Mouse (Mus musculus) MEL (cell line): Measurements from ENCODE around the gene Olfr520. TPM values are rescaled to one million over a fixed set of nuclear protein-coding genes. Genes with fewer than 3 reads are reported as not detected.

Experiments
- DNase-seq: peaks from one replicate; pipeline ENCODE4 v3.0.0; 2011; ENCODE audit warnings: low read depth, low spot score
- H3K27ac ChIP-seq: 2 replicates; pipeline ENCODE4 v1.5.1; 2012; ENCODE audit warnings: low read depth, mild to moderate bottlenecking, control low read depth, low read length, moderate library complexity; ENCODE audit not compliant: control insufficient read depth
- H3K27me3 ChIP-seq, 2 experiments: fragments of 150-350 bp in 1 of 2; sonication (generic) in 1 of 2; 2 replicates each; pipeline ENCODE4 v1.6.1; 2012; ENCODE audit warnings: low read length in 2 of 2, mild to moderate bottlenecking in 2 of 2, improper control_type of control experiment in 1 of 2, moderate library complexity in 1 of 2; ENCODE audit not compliant: insufficient read depth in 2 of 2, control insufficient read depth in 1 of 2
- H3K36me3 ChIP-seq, 2 experiments: 2 replicates each; pipeline ENCODE4 v1.6.1; 2012 to 2014; ENCODE audit warnings: low read length in 2 of 2, improper control_type of control experiment in 1 of 2, inconsistent platforms in 1 of 2, mild to moderate bottlenecking in 1 of 2; ENCODE audit not compliant: insufficient read depth in 2 of 2, control insufficient read depth in 1 of 2
- H3K4me1 ChIP-seq, 2 experiments: fragments of 150-350 bp in 1 of 2; sonication (generic) in 1 of 2; 2 replicates each; pipeline ENCODE4 v1.6.1; 2012; ENCODE audit warnings: low read length in 2 of 2, improper control_type of control experiment in 1 of 2, mild to moderate bottlenecking in 1 of 2; ENCODE audit not compliant: insufficient read depth in 2 of 2, control insufficient read depth in 1 of 2
- H3K4me3 ChIP-seq, 2 experiments: fragments of 150-350 bp in 1 of 2; sonication (generic) in 1 of 2; 2 replicates each; pipeline ENCODE4 v1.5.1; 2012; ENCODE audit warnings: low read depth in 2 of 2, low read length in 2 of 2, mild to moderate bottlenecking in 2 of 2, moderate library complexity in 2 of 2, control low read depth in 1 of 2, improper control_type of control experiment in 1 of 2; ENCODE audit not compliant: control insufficient read depth in 1 of 2, insufficient read depth in 1 of 2
- H3K79me2 ChIP-seq: 2 replicates; pipeline ENCODE4 v1.6.1; 2012; ENCODE audit warnings: mild to moderate bottlenecking, low read length, moderate library complexity; ENCODE audit not compliant: control insufficient read depth, poor library complexity, insufficient read depth
- H3K9ac ChIP-seq: 2 replicates; pipeline ENCODE4 v1.6.1; 2012; ENCODE audit warnings: low read depth, mild to moderate bottlenecking, control low read depth, low read length, moderate library complexity; ENCODE audit not compliant: control insufficient read depth, poor library complexity, severe bottlenecking
- H3K9me3 ChIP-seq: fragments of 150-350 bp; sonication (generic); replicated peaks from 2 replicates; pipeline ENCODE4 v1.6.1; 2012; ENCODE audit warnings: mild to moderate bottlenecking, low read length, improper control_type of control experiment, moderate library complexity; ENCODE audit not compliant: insufficient read depth
- BHLHE40 ChIP-seq: IDR thresholded peaks from 2 replicates; pipeline ENCODE4 v1.6.1; 2012; ENCODE audit warnings: low read depth, mild to moderate bottlenecking, inconsistent platforms, low read length, improper control_type of control experiment, borderline replicate concordance
- CHD1 ChIP-seq: IDR thresholded peaks from 2 replicates; pipeline ENCODE4 v1.6.1; 2012; ENCODE audit warnings: low read depth, mild to moderate bottlenecking, inconsistent platforms, low read length, improper control_type of control experiment
- CTCF ChIP-seq, 3 experiments: IDR thresholded peaks in 2 of 3; conservative IDR thresholded peaks in 1 of 3; 2 replicates each; pipeline ENCODE4 v1.5.1; 2011 to 2012; ENCODE audit warnings: low read length in 3 of 3, low read depth in 2 of 3, mild to moderate bottlenecking in 2 of 3, improper control_type of control experiment in 1 of 3, inconsistent platforms in 1 of 3, mixed read lengths in 1 of 3, moderate library complexity in 1 of 3; ENCODE audit not compliant: control insufficient read depth in 1 of 3, insufficient read depth in 1 of 3, poor library complexity in 1 of 3, severe bottlenecking in 1 of 3
- E2F4 ChIP-seq: IDR thresholded peaks from 2 replicates; pipeline ENCODE4 v1.6.1; 2011; ENCODE audit warnings: low read depth, low read length, improper control_type of control experiment, borderline replicate concordance
- EP300 ChIP-seq, 2 experiments: IDR thresholded peaks; 2 replicates each; pipeline ENCODE4 v1.6.1; 2011; ENCODE audit warnings: improper control_type of control experiment in 2 of 2, low read length in 2 of 2, low read depth in 1 of 2, mild to moderate bottlenecking in 1 of 2
- ETS1 ChIP-seq: IDR thresholded peaks from 2 replicates; pipeline ENCODE4 v1.6.1; 2012; ENCODE audit warnings: low read depth, mild to moderate bottlenecking, inconsistent platforms, low read length, improper control_type of control experiment, moderate library complexity
- GABPA ChIP-seq: IDR thresholded peaks from 2 replicates; pipeline ENCODE4 v1.6.1; 2012; ENCODE audit warnings: low read depth, mild to moderate bottlenecking, inconsistent platforms, low read length, improper control_type of control experiment, moderate library complexity
- GATA1 ChIP-seq: IDR thresholded peaks from 2 replicates; pipeline ENCODE4 v1.6.1; 2011; ENCODE audit warnings: low read depth, low read length, improper control_type of control experiment
- HCFC1 ChIP-seq: IDR thresholded peaks from 2 replicates; pipeline ENCODE4 v1.6.1; 2012; ENCODE audit warnings: low read depth, mild to moderate bottlenecking, inconsistent platforms, low read length, improper control_type of control experiment, moderate library complexity
- JUND ChIP-seq: IDR thresholded peaks from 2 replicates; pipeline ENCODE4 v1.6.1; 2011; ENCODE audit warnings: low read depth, mild to moderate bottlenecking, improper control_type of control experiment, low read length
- MAFK ChIP-seq: IDR thresholded peaks from 2 replicates; pipeline ENCODE4 v1.6.1; 2011; ENCODE audit warnings: low read depth, mild to moderate bottlenecking, low read length, improper control_type of control experiment, borderline replicate concordance
- MEF2A ChIP-seq: IDR thresholded peaks from 2 replicates; pipeline ENCODE4 v1.6.1; 2014; ENCODE audit warnings: low read depth, mild to moderate bottlenecking, inconsistent platforms, low read length, improper control_type of control experiment; ENCODE audit not compliant: poor library complexity, insufficient replicate concordance, severe bottlenecking; ENCODE audit errors: extremely low read depth
- MXI1 ChIP-seq: IDR thresholded peaks from 2 replicates; pipeline ENCODE4 v1.6.1; 2011; ENCODE audit warnings: mild to moderate bottlenecking, low read depth, low read length, improper control_type of control experiment
- MYB ChIP-seq: IDR thresholded peaks from 2 replicates; pipeline ENCODE4 v1.6.1; 2011; ENCODE audit warnings: mild to moderate bottlenecking, low read depth, low read length, improper control_type of control experiment
- NELFE ChIP-seq: IDR thresholded peaks from 2 replicates; pipeline ENCODE4 v1.6.1; 2011; ENCODE audit warnings: low read depth, low read length, improper control_type of control experiment
- POLR2A ChIP-seq, 2 experiments: IDR thresholded peaks; 2 replicates each; pipeline ENCODE4 v1.6.1; 2011 to 2012; ENCODE audit warnings: low read length in 2 of 2, mild to moderate bottlenecking in 2 of 2, control low read depth in 1 of 2, improper control_type of control experiment in 1 of 2, low read depth in 1 of 2, moderate library complexity in 1 of 2; ENCODE audit not compliant: control insufficient read depth in 1 of 2, insufficient read depth in 1 of 2, poor library complexity in 1 of 2
- POLR2AphosphoS5 ChIP-seq: IDR thresholded peaks from 2 replicates; pipeline ENCODE4 v1.6.1; 2012; ENCODE audit warnings: low read depth, borderline replicate concordance, mild to moderate bottlenecking, inconsistent platforms, low read length, moderate library complexity, mixed read lengths
- RAD21 ChIP-seq: IDR thresholded peaks from 2 replicates; pipeline ENCODE4 v1.6.1; 2011; ENCODE audit warnings: mild to moderate bottlenecking, low read depth, low read length, improper control_type of control experiment
- RCOR1 ChIP-seq: IDR thresholded peaks from 2 replicates; pipeline ENCODE4 v1.6.1; 2012; ENCODE audit warnings: low read depth, mild to moderate bottlenecking, inconsistent platforms, low read length, improper control_type of control experiment
- SIN3A ChIP-seq: IDR thresholded peaks from 2 replicates; pipeline ENCODE4 v1.6.1; 2012; ENCODE audit warnings: low read length, improper control_type of control experiment, inconsistent platforms
- SMC3 ChIP-seq: IDR thresholded peaks from 2 replicates; pipeline ENCODE4 v1.6.1; 2011; ENCODE audit warnings: low read depth, low read length, improper control_type of control experiment
- TAL1 ChIP-seq: IDR thresholded peaks from 2 replicates; pipeline ENCODE4 v1.6.1; 2012; ENCODE audit warnings: mild to moderate bottlenecking, inconsistent platforms, low read length, moderate library complexity, mixed read lengths
- TCF12 ChIP-seq: IDR thresholded peaks from 2 replicates; pipeline ENCODE4 v1.6.1; 2014; ENCODE audit warnings: low read depth, mild to moderate bottlenecking, inconsistent platforms, low read length, improper control_type of control experiment, moderate library complexity
- USF1 ChIP-seq: IDR thresholded peaks from 2 replicates; pipeline ENCODE4 v1.6.1; 2014; ENCODE audit warnings: low read depth, mild to moderate bottlenecking, inconsistent platforms, low read length, improper control_type of control experiment, moderate library complexity
- ZC3H11A ChIP-seq: IDR thresholded peaks from 2 replicates; pipeline ENCODE4 v1.6.1; 2012; ENCODE audit warnings: low read depth, mild to moderate bottlenecking, inconsistent platforms, low read length, improper control_type of control experiment
- ZMIZ1 ChIP-seq: IDR thresholded peaks from 2 replicates; pipeline ENCODE4 v1.6.1; 2012; ENCODE audit warnings: low read depth, mild to moderate bottlenecking, inconsistent platforms, low read length, improper control_type of control experiment, moderate library complexity
- ZNF384 ChIP-seq: IDR thresholded peaks from 2 replicates; pipeline ENCODE4 v1.6.1; 2012; ENCODE audit warnings: low read depth, mild to moderate bottlenecking, inconsistent platforms, low read length, improper control_type of control experiment
- polyA plus RNA-seq, 2 experiments: library from polyadenylated mRNA; stranded (reverse) in 1 of 2; unstranded in 1 of 2; fragments of >175 nt in 1 of 2; fragments of >200 nt in 1 of 2; gene quantifications; 2 replicates each; pipeline versions ENCODE4 v1.2.1 to v1.2.4; 2012; ENCODE audit warnings: low replicate concordance in 2 of 2, low read depth in 1 of 2; ENCODE audit not compliant: insufficient read length in 2 of 2, insufficient read depth in 1 of 2, missing spikeins in 1 of 2
- total RNA-seq: library from RNA; depleted of rRNA; stranded (reverse); fragments of 300-350 nt; gene quantifications from 2 replicates; pipeline ENCODE4 v1.2.3, GENCODE M21; 2012

Gene Olfr520
- total and polyA plus RNA-seq, 3 experiments: not detected

DNA sequence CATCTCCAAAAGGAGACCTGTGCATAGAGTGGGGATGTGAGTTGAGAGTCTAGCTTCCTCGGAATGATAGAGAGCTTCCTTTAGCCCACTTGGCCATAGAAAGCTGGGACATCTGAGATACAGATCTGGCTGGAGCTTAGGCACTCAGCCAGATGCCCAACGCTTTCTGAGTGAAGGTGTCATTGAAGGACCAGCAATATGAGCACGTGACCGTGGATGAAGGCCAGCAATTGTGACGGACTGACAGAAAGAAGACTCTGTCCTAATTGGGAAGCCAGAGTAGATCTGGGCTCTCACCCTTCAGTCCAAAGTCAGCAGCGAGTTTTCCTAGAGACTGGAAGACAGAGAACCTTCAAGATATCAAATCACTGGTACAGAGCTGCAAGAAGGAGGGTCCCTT lies 22.4 kb upstream of the Olfr520 start:
- no peaks in the 10 kb centered on the region for H3K79me2 ChIP-seq
- DNase-seq: no peak
- no peak for TF ChIP-seq E2F4
- no peak for TF ChIP-seq ZMIZ1
- TF ChIP-seq RCOR1: no peak
- no peak for TF ChIP-seq SIN3A
- no peak for TF ChIP-seq ZNF384
- TF ChIP-seq USF1: no peak
- TF ChIP-seq SMC3: no peak
- no peak for TF ChIP-seq JUND
- no peak for TF ChIP-seq CTCF (IDR thresholded peaks at IDR 0.05 in 2 of 3, conservative IDR thresholded peaks at IDR 0.05 in 1 of 3; ENCODE audit: control insufficient read depth in 1 of 3, insufficient read depth in 1 of 3, low read depth in 2 of 3, low read length in 3 of 3, poor library complexity in 1 of 3, severe bottlenecking in 1 of 3)
- TF ChIP-seq GABPA: no peak
- TF ChIP-seq POLR2AphosphoS5: no peak
- TF ChIP-seq POLR2A (IDR thresholded peaks at IDR 0.05; ENCODE audit: control insufficient read depth in 1 of 2, insufficient read depth in 1 of 2, low read depth in 1 of 2, low read length in 2 of 2, poor library complexity in 1 of 2): no peak
- TF ChIP-seq ZC3H11A: no peak
- no peak for TF ChIP-seq MYB
- no peak for TF ChIP-seq GATA1
- TF ChIP-seq NELFE: no peak
- TF ChIP-seq MAFK: no peak
- no peak for TF ChIP-seq ETS1
- no peaks in the 10 kb centered on the region for H3K9me3 ChIP-seq
- peaks cover 0 to 2% of the 10 kb centered on the region in 2 experiments; a peak in 1 of 4 replicates for H3K36me3 ChIP-seq
- H3K4me3 ChIP-seq: no peak overlapping the region
- no peak overlapping the region for H3K9ac ChIP-seq
- no peak overlapping the region for H3K27ac ChIP-seq
- peaks cover 0 to 1% of the 10 kb centered on the region in 2 experiments; a peak in 2 of 4 replicates for H3K27me3 ChIP-seq
- peaks cover 0 to 6% of the 10 kb centered on the region in 2 experiments; a peak in 3 of 4 replicates for H3K4me1 ChIP-seq

GRCm38 (mm10) chr7:99708301-99708721 lies 21.8 kb upstream of the Olfr520 start:
- no peaks in the 10 kb centered on the region for H3K9me3 ChIP-seq
- DNase-seq: no peak
- H3K79me2 ChIP-seq: no peaks in the 10 kb centered on the region
- H3K4me1 ChIP-seq: peaks cover 0 to 6% of the 10 kb centered on the region in 2 experiments; a peak in 3 of 4 replicates
- H3K4me3 ChIP-seq: no peak overlapping the region
- peaks cover 0 to 2% of the 10 kb centered on the region in 2 experiments; a peak in 1 of 4 replicates for H3K36me3 ChIP-seq
- TF ChIP-seq GABPA: no peak
- TF ChIP-seq TAL1: no peak
- TF ChIP-seq MYB: no peak
- TF ChIP-seq POLR2A (IDR thresholded peaks at IDR 0.05; ENCODE audit: control insufficient read depth in 1 of 2, insufficient read depth in 1 of 2, low read depth in 1 of 2, low read length in 2 of 2, poor library complexity in 1 of 2): no peak
- TF ChIP-seq ZNF384: no peak
- TF ChIP-seq RCOR1: no peak
- no peak for TF ChIP-seq ZC3H11A
- TF ChIP-seq SMC3: no peak
- no peak for TF ChIP-seq RAD21
- no peak for TF ChIP-seq HCFC1
- no peak for TF ChIP-seq CTCF (IDR thresholded peaks at IDR 0.05 in 2 of 3, conservative IDR thresholded peaks at IDR 0.05 in 1 of 3; ENCODE audit: control insufficient read depth in 1 of 3, insufficient read depth in 1 of 3, low read depth in 2 of 3, low read length in 3 of 3, poor library complexity in 1 of 3, severe bottlenecking in 1 of 3)
- no peak for TF ChIP-seq BHLHE40
- TF ChIP-seq TCF12: no peak
- no peak for TF ChIP-seq MXI1
- no peak for TF ChIP-seq MEF2A
- no peak for TF ChIP-seq CHD1
- no peak for TF ChIP-seq SIN3A
- TF ChIP-seq USF1: no peak
- no peak for TF ChIP-seq EP300 (IDR thresholded peaks at IDR 0.05; ENCODE audit: low read depth in 1 of 2, low read length in 2 of 2)
- H3K27me3 ChIP-seq: peaks cover 0 to 1% of the 10 kb centered on the region in 2 experiments; a peak in 2 of 4 replicates
- H3K9ac ChIP-seq: no peak overlapping the region
- H3K27ac ChIP-seq: no peak overlapping the region
